Mouse (Mus musculus) megakaryocyte progenitor cell, adult 5-6 weeks (primary cell): Measurements from ENCODE around the gene Emc10. TPM values are rescaled to one million over a fixed set of nuclear protein-coding genes. Genes with fewer than 3 reads are reported as not detected.

ENCODE experiments used
- ATAC-seq: replicated peaks from 2 replicates; pipeline ENCODE4 v1.8.0; 2016; ENCODE audit warnings: mild to moderate bottlenecking, moderate TSS enrichment, inconsistent platforms; ENCODE audit not compliant: poor library complexity
- total RNA-seq, 2 experiments: library from RNA; stranded (forward) in 1 of 2; stranded (reverse) in 1 of 2; fragments of 157-497, 149-512 nt in 1 of 2; fragments of 200-1000 nt in 1 of 2; gene quantifications; 2 replicates each; pipeline versions ENCODE4 v1.2.3 to v1.2.4; 2015 to 2017

Gene Emc10
- total RNA-seq, 2 experiments from 2014 or later = 38.3 to 60.6 TPM

- ATAC-seq = no peak
These were observed 30.3 kb upstream of the Emc10 start for GRCm38 (mm10) chr7:44526414-44527154.

GRCm38 (mm10) chr7:44525126-44525832 is 28.9 kb upstream of the Emc10 start:
- no peak for ATAC-seq

GRCm38 (mm10) chr7:44524502-44524901 is 28.2 kb upstream of the Emc10 start, which contains the start of gene Mybpc2:
Mybpc2 (minus strand) TSS chr7:44524656.
- no peak for ATAC-seq

GRCm38 (mm10) chr7:44523056-44523455 is 26.7 kb upstream of the Emc10 start:
- ATAC-seq = no peak

GRCm38 (mm10) chr7:44521710-44522109 is 25.4 kb upstream of the Emc10 start:
- ATAC-seq = peak; percentile 82

- ATAC-seq = no peak
These were observed 24.7 kb upstream of the Emc10 start for GRCm38 (mm10) chr7:44520990-44521389.

- peak; percentile 51 for ATAC-seq
These were observed 23.0 kb upstream of the Emc10 start for GRCm38 (mm10) chr7:44519240-44519913.

- ATAC-seq = no peak
These were observed 11.2 kb upstream of the Emc10 start for GRCm38 (mm10) chr7:44507491-44507890.

GRCm38 (mm10) chr7:44501563-44502115 is 5.3 kb upstream of the Emc10 start:
- ATAC-seq = peak; percentile 91

GRCm38 (mm10) chr7:44500046-44500445 is 3.7 kb upstream of the Emc10 start:
- ATAC-seq = no peak

GRCm38 (mm10) chr7:44498922-44499321 is 2.6 kb upstream of the Emc10 start:
- no peak for ATAC-seq

- no peak for ATAC-seq
These were observed 1.2 kb upstream of the Emc10 start for GRCm38 (mm10) chr7:44497361-44498055.

GRCm38 (mm10) chr7:44496771-44497109 is 411 bp upstream of the Emc10 start:
- peak; percentile 49 for ATAC-seq

GRCm38 (mm10) chr7:44495086-44495485 is 1.2 kb downstream of the Emc10 start:
- ATAC-seq = no peak

GRCm38 (mm10) chr7:44494681-44495080 is 1.6 kb downstream of the Emc10 start:
- ATAC-seq = no peak

- no peak for ATAC-seq
These were observed 4.0 kb downstream of the Emc10 start for GRCm38 (mm10) chr7:44492166-44492826.

- no peak for ATAC-seq
These were observed 4.9 kb downstream of the Emc10 start for GRCm38 (mm10) chr7:44491391-44491790.

GRCm38 (mm10) chr7:44490281-44490680 is 6.0 kb downstream of the Emc10 start:
- ATAC-seq = no peak

- ATAC-seq = no peak
These were observed 7.8 kb downstream of the Emc10 start for GRCm38 (mm10) chr7:44488545-44488944.

GRCm38 (mm10) chr7:44487936-44488335 is 8.4 kb downstream of the Emc10 start:
- no peak for ATAC-seq
